In the genomic region with DNA sequence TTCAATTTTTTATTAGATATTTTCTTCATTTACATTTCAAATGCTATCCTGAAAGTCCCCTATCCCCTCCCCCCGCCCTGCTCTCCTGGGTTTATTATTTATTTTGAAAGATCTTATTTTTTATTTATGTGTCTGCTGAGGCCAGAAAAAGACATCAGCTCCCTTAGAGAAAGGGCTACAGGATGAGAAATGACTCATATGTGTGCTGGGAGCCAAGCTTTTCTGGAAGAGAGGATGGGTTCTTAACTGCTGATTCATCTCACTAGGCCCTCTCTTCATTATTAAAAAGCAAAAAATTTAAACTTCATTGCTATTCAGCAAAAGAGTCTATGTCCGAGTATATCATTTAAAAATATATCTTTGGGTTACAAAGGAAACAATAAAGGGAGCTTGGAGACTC, we compare ENCODE assay signal across 7 mouse cellular contexts. TPM values are rescaled to one million over a fixed set of nuclear protein-coding genes. Genes with fewer than 3 reads are reported as not detected.
DNase-seq lines count a peak whose midpoint lies in the region; ATAC-seq and TF ChIP-seq lines count a peak whose summit lies in the region.
"Not testable (repeated sequence)": the region's sequence is repeated elsewhere in the genome, so short reads cannot be mapped to it uniquely, and the experiment has no call there.

No protein-coding gene starts in this region.

- WGBS in hindbrain, postnatal 0 days: 86% methylated on average over 2 of the region's 2 CpGs
- WGBS in lung, embryonic 14.5 days: 80% methylated on average over 2 of the region's 2 CpGs
- 76% methylated on average over 2 of the region's 2 CpGs for WGBS in stomach, embryonic 16.5 days

- not testable (repeated sequence) for H3K4me1 ChIP-seq in hindbrain, postnatal 0 days (ENCODE audit: insufficient read depth, low read length); lung, embryonic 14.5 days (ENCODE audit: insufficient read depth); stomach, embryonic 16.5 days (ENCODE audit: control insufficient read depth, insufficient read depth, low read length)

- H3K9me3 ChIP-seq in hindbrain, postnatal 0 days (ENCODE audit: low read length); lung, embryonic 14.5 days (ENCODE audit: low read depth, low read length); stomach, embryonic 16.5 days (replicated peaks; ENCODE audit: control insufficient read depth, low read length): not testable (repeated sequence)

- ATAC-seq in hindbrain, postnatal 0 days; lung, embryonic 14.5 days (ENCODE audit: insufficient read depth); stomach, embryonic 16.5 days (ENCODE audit: insufficient read depth, low FRiP score): not testable (repeated sequence)

- TF ChIP-seq CTCF in gastrocnemius, adult 2 months (IDR thresholded peaks at IDR 0.05); hindbrain, postnatal 0 days (IDR thresholded peaks at IDR 0.05; ENCODE audit: low read depth); lung, embryonic 14.5 days (IDR thresholded peaks at IDR 0.05; ENCODE audit: low read depth): not testable (repeated sequence)

- H3K36me3 ChIP-seq in hindbrain, postnatal 0 days (ENCODE audit: insufficient read depth, low read length); lung, embryonic 14.5 days (ENCODE audit: insufficient read depth); stomach, embryonic 16.5 days (ENCODE audit: control insufficient read depth, insufficient read depth, low read length): not testable (repeated sequence)

- not testable (repeated sequence) for H3K9ac ChIP-seq in hindbrain, postnatal 0 days (replicated peaks; ENCODE audit: low read length); lung, embryonic 14.5 days; stomach, embryonic 16.5 days (ENCODE audit: low read length)

- H3K27ac ChIP-seq in gastrocnemius, adult 2 months; hindbrain, postnatal 0 days; lung, embryonic 14.5 days (ENCODE audit: low read depth): not testable (repeated sequence)
- H3K27ac ChIP-seq in stomach, embryonic 16.5 days (ENCODE audit: low read length): peak overlapping the region; percentile 75; the same call in 1 of the 2 replicates

- peak; percentile 59 for DNase-seq in 3134 (ENCODE audit: extremely low read depth, insufficient read length, low spot score)
- DNase-seq in NIH3T3 (ENCODE audit: low read depth): peak; percentile 83
- DNase-seq in brain, adult 2 months (ENCODE audit: low read depth, low spot score): peak; percentile 83
- DNase-seq in gastrocnemius, adult 2 months: peak; percentile 33
- DNase-seq in hindbrain, postnatal 0 days (ENCODE audit: low spot score): peak; percentile 5
- DNase-seq in lung, embryonic 14.5 days: peak; percentile 26

- not testable (repeated sequence) for H3K4me2 ChIP-seq in hindbrain, postnatal 0 days (ENCODE audit: low read depth, low read length); lung, embryonic 14.5 days; stomach, embryonic 16.5 days (ENCODE audit: low read depth, low read length)

- not testable (repeated sequence) for H3K4me3 ChIP-seq in gastrocnemius, adult 2 months; hindbrain, postnatal 0 days (ENCODE audit: low read length); lung, embryonic 14.5 days (ENCODE audit: low read depth, low read length); stomach, embryonic 16.5 days (replicated peaks; ENCODE audit: low read length)

- intact Hi-C loops in gastrocnemius, adult 2 months (cut with DNase I): not testable (repeated sequence)

- not testable (repeated sequence) for H3K27me3 ChIP-seq in hindbrain, postnatal 0 days (ENCODE audit: insufficient read depth, low read length); lung, embryonic 14.5 days (ENCODE audit: insufficient read depth, low read length); stomach, embryonic 16.5 days (ENCODE audit: control insufficient read depth, insufficient read depth, low read length)

RNA-seq across cellular contexts. Expression of gene Dynlt1b, which starts 1.0 kb away (rescaled TPM):
- total RNA-seq in gastrocnemius, adult 2 months (2021): 10 to 100 TPM; 55.9 to 57.4 TPM
- 392 and 457 TPM in 2 replicates for total RNA-seq in hindbrain, postnatal 0 days (2014; rRNA removed)
- polyA plus RNA-seq in hindbrain, postnatal 0 days (2015; fragmentation: Nextera tagmentation; extraction: Ambion mirVana): 1,203 and 1,233 TPM in 2 replicates
- 579 and 584 TPM in 2 replicates for polyA plus RNA-seq in lung, embryonic 14.5 days (2014; fragmentation: Nextera tagmentation; extraction: Ambion mirVana)
- 440 and 474 TPM in 2 replicates for polyA plus RNA-seq in stomach, embryonic 16.5 days (2015; fragmentation: Nextera tagmentation; extraction: Ambion mirVana)

Comparison
In these comparisons a context has a peak if more than half of its experiments do, and no peak if none do; other contexts are left out.
1. DNase-seq: peak in every context shown above with its lines; median percentile 83 in NIH3T3; 83 in brain, adult 2 months; 59 in 3134; 33 in gastrocnemius, adult 2 months; 26 in lung, embryonic 14.5 days; 5 in hindbrain, postnatal 0 days.